Mouse (Mus musculus) stomach, embryonic 15.5 days (tissue): ENCODE data around the gene Epha5. TPM values are rescaled to one million over a fixed set of nuclear protein-coding genes. Genes with fewer than 3 reads are reported as not detected.

Source experiments
- ATAC-seq: fragments of 200-750 bp; cut with Nextera tagmentation; 2 replicates; pipeline ENCODE4 v1.8.0; 2017; ENCODE audit warnings: low read depth, moderate number of reproducible peaks, moderate TSS enrichment; ENCODE audit not compliant: insufficient read depth, low FRiP score
- H3K27ac ChIP-seq: fragments of 300-500 bp; sonication (generic); 2 replicates; pipeline ENCODE4 v1.5.1; 2015; ENCODE audit warnings: mild to moderate bottlenecking, inconsistent platforms
- H3K27me3 ChIP-seq: fragments of 300-500 bp; sonication (generic); replicated peaks from 2 replicates; pipeline ENCODE4 v1.6.1; 2015; ENCODE audit warnings: inconsistent platforms
- H3K36me3 ChIP-seq: fragments of 300-500 bp; sonication (generic); 2 replicates; pipeline ENCODE4 v1.6.1; 2015; ENCODE audit warnings: inconsistent platforms
- H3K4me1 ChIP-seq: fragments of 300-500 bp; sonication (generic); 2 replicates; pipeline ENCODE4 v1.6.1; 2015; ENCODE audit warnings: inconsistent platforms
- H3K4me2 ChIP-seq: fragments of 300-500 bp; sonication (generic); 2 replicates; pipeline ENCODE4 v1.6.1; 2015; ENCODE audit warnings: mild to moderate bottlenecking, inconsistent platforms
- H3K4me3 ChIP-seq: fragments of 300-500 bp; sonication (generic); replicated peaks from 2 replicates; pipeline ENCODE4 v1.5.1; 2015; ENCODE audit warnings: inconsistent platforms
- H3K9ac ChIP-seq: fragments of 300-500 bp; sonication (generic); 2 replicates; pipeline ENCODE4 v1.6.1; 2015; ENCODE audit warnings: inconsistent platforms
- H3K9me3 ChIP-seq: fragments of 300-500 bp; sonication (generic); 2 replicates; pipeline ENCODE4 v1.6.1; 2016; ENCODE audit warnings: inconsistent platforms
- WGBS: fragments of 180-500 bp; shearing (Covaris S2); methylation state at CpG from one replicate; pipeline ENCODE4 v1.1.7; 2015; 5-methylcytosine and 5-hydroxymethylcytosine counted together
- polyA plus RNA-seq: library from polyadenylated mRNA; unstranded; fragments of >200 nt; fragmentation: Nextera tagmentation; extraction: Ambion mirVana; gene quantifications from 2 replicates; pipeline ENCODE4 v1.2.1, GENCODE M21; 2015

The Epha5 gene
- polyA plus RNA-seq, 1 experiment from 2014 or later = 4.2 TPM

DNA sequence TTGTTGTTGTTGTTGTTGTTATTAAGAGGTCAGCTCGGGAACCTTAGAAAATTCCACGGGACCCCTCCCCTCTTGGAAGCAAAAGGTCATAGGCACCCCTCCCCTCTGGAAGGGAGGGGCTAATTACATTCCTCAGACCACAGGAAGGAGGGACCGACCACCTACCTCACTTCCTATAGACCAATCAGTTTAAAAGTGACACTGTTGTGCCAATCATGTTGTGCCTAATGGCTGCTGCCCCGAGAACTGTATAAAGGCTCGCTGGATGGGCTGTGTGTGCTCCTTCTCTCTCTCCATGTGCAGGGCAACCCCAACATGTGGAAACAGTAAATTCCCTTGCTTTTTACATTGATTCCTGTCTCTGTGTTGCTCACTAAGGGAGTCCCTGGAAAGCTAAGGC, 64.1 kb downstream of the Epha5 start:
- no peaks in the 10 kb centered on the region for H3K4me1 ChIP-seq
- H3K4me3 ChIP-seq = no peak overlapping the region
- no peaks in the 10 kb centered on the region for H3K27me3 ChIP-seq
- WGBS = 86% methylated on average over 5 of the region's 5 CpGs
- no peak overlapping the region for H3K27ac ChIP-seq
- no peak overlapping the region for H3K9ac ChIP-seq
- no peak for ATAC-seq
- no peaks in the 10 kb centered on the region for H3K36me3 ChIP-seq
- H3K9me3 ChIP-seq = no peaks in the 10 kb centered on the region
- no peak overlapping the region for H3K4me2 ChIP-seq

DNA sequence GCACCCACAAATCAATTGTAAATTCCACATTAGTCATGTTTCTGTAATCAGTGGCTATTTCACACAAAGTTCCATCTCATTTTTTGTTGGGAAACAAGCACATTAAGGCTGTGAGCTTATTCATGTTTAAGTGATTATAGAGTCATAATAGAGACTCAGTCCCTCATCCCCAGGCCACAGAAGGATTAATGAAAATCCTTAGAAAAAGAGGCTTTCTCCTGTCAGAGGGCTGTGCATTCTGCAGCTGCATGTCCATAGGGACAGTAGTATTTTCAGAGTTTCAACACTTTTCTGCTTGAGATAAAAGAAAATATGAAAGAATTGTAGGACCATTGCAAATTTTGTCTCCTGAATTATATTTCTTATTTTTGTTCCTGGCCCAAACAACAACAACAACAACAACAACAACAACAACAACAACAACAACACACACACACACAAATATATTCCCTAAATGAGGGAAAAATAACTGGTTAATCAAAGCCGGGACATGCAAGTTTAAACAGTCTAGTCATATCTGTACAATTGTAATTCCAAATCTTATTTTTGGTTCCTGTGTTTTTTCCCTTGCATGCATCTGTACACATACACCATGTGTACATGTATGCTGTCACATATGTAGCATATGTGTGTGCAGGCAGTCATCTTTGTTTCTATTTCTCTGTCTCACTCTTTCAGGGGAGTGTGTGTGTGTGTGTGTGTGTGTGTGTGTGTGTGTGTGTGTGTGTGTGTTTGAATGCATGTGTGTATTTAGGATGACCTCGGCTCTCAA, 70.3 kb downstream of the Epha5 start:
- Histone ChIP-seq H3K9me3 (no peaks in the 10 kb centered on the region), H3K4me2 (no peak overlapping the region), H3K27ac (no peak overlapping the region), H3K36me3 (no peaks in the 10 kb centered on the region), H3K4me1 (no peaks in the 10 kb centered on the region), H3K27me3 (no peaks in the 10 kb centered on the region), H3K9ac (no peak overlapping the region), H3K4me3 (no peak overlapping the region)
- ATAC-seq = no peak
- 77% methylated on average over 2 of the region's 2 CpGs for WGBS

DNA sequence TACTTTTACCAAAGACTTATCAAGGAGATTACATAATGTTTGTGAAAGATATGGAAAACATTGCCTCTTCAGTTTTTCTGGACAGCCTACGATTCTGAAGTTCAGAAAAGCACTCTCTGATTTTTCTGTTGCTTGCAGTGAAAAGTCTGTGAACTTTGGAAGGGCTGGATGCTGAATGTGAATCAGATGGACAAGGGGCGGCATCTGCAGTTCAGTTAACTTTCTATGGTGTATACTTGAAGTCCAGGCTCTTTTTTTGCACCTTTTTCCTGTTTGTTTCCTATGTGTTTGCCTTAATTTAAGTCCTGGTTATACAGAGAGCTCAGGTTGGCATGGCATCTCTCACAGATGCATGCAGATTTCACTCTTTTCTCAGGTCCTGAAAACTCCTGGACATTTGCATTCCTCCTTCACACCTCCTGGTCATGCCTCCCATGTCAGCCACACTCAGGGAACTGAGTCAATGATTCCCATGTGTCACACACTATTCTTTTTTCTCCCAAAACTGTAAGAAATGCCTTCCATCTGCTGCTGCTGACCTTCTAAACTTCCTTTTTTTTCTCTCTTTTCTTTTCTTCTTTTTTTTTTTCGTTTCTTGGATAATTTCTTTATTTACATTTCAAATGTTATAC, 81.2 kb downstream of the Epha5 start:
- ATAC-seq = no peak

DNA sequence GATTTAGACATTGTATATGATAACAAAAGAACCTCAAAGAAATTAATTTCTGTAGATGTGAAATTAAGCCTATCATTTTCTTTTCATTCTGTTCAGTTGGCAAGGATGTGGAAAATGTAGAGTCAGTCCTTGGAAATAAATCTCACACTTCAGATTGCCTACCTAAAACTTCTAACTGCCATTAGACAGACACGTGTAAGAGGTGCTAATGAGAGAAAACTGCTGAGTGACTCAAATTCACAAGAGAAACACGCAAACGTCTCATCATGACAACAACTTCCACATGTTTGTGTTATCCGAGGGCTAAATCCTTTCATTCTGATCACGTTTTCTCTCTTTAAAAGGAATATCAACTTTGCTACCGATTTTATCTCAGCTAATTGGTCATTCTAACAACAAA, 82.7 kb downstream of the Epha5 start:
- WGBS = 72% methylated on average over 6 of the region's 6 CpGs
- no peak overlapping the region for H3K4me3 ChIP-seq
- H3K27ac ChIP-seq = no peak overlapping the region
- no peak for ATAC-seq
- no peak overlapping the region for H3K4me2 ChIP-seq
- no peaks in the 10 kb centered on the region for H3K36me3 ChIP-seq
- H3K9ac ChIP-seq = no peak overlapping the region
- H3K27me3 ChIP-seq = no peaks in the 10 kb centered on the region
- H3K4me1 ChIP-seq = no peaks in the 10 kb centered on the region
- H3K9me3 ChIP-seq = no peaks in the 10 kb centered on the region

More for the DNA sequence above, 81.2 kb downstream of the Epha5 start:
- H3K36me3 ChIP-seq = no peaks in the 10 kb centered on the region
- no peaks in the 10 kb centered on the region for H3K27me3 ChIP-seq
- WGBS = 57% methylated on average over 3 of the region's 3 CpGs
- H3K4me3 ChIP-seq = no peak overlapping the region
- H3K9ac ChIP-seq = no peak overlapping the region
- no peaks in the 10 kb centered on the region for H3K4me1 ChIP-seq
- H3K4me2 ChIP-seq = no peak overlapping the region
- H3K27ac ChIP-seq = no peak overlapping the region
- no peaks in the 10 kb centered on the region for H3K9me3 ChIP-seq

DNA sequence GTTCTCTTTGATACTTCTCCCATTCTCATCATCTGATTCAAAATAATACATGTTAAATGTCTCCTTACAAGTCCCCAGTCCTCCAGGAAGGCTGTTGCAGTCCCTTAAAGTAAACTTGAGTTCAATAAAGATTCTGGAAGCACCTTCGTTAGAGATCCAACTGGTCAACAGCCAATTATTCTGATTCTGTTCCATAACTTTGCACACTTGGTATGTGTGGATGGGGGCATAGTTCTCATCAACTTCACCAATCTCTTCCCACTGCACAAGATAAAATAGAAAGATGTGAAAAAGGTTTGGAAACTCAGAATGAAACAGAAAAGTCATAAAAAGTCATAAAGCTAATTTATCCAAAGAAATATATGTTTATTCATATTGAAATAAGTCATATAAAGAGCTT, 85.6 kb downstream of the Epha5 start:
- no peaks in the 10 kb centered on the region for H3K36me3 ChIP-seq
- H3K9ac ChIP-seq = no peak overlapping the region
- H3K27ac ChIP-seq = no peak overlapping the region
- no peak overlapping the region for H3K4me2 ChIP-seq
- WGBS = 77% methylated on average over 1 of the region's 1 CpGs
- no peaks in the 10 kb centered on the region for H3K9me3 ChIP-seq
- H3K4me1 ChIP-seq = no peaks in the 10 kb centered on the region
- ATAC-seq = no peak
- H3K4me3 ChIP-seq = no peak overlapping the region
- H3K27me3 ChIP-seq = no peaks in the 10 kb centered on the region

DNA sequence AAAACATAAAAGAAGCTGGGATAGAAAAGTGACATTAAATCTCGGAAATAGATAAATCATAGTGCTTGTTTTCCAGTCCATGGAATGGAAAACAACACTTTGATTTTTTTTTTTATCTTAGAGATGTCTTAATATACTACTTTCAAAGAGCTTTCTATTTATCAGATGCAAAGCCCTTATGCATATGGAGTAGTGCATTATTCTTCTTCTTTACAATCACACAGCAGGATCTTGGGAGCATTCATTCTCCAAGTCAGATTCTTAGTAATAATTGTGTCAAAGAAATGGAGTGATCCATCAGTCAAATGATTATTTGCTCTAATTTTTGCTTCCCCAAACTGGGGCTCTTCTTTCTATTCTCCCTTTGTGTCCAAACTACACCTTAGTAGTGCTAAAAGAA, 96.6 kb downstream of the Epha5 start:
- WGBS = 75% methylated on average over 1 of the region's 1 CpGs
- Histone ChIP-seq H3K27me3 (no peaks in the 10 kb centered on the region), H3K9me3 (no peaks in the 10 kb centered on the region), H3K4me3 (no peak overlapping the region), H3K4me2 (no peak overlapping the region), H3K4me1 (no peaks in the 10 kb centered on the region), H3K27ac (no peak overlapping the region), H3K36me3 (no peaks in the 10 kb centered on the region), H3K9ac (no peak overlapping the region)
- ATAC-seq = no peak

DNA sequence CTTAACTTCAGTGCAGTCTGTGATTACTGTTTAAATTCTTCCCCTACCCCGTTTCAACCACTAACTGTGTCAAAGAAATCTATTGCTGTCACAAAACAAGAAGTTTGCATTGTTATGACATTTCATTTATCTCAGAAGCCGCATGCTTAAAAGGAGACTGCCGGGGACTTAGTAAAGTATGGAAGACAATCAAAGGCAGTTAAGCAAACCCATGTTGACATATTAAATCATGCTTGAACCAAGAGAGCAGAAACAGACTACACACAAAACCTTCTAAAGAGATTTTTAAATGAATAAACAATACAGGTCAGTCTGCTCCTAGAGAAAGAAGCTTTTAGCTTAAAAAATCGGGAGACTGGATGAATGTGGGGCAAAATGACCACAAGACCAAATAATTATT, 97.0 kb downstream of the Epha5 start:
- no peaks in the 10 kb centered on the region for H3K27me3 ChIP-seq
- 18% methylated on average over 4 of the region's 4 CpGs for WGBS
- ATAC-seq = no peak
- no peak overlapping the region for H3K4me2 ChIP-seq
- no peaks in the 10 kb centered on the region for H3K36me3 ChIP-seq
- H3K4me3 ChIP-seq = no peak overlapping the region
- H3K27ac ChIP-seq = no peak overlapping the region
- no peaks in the 10 kb centered on the region for H3K9me3 ChIP-seq
- no peaks in the 10 kb centered on the region for H3K4me1 ChIP-seq
- H3K9ac ChIP-seq = no peak overlapping the region

DNA sequence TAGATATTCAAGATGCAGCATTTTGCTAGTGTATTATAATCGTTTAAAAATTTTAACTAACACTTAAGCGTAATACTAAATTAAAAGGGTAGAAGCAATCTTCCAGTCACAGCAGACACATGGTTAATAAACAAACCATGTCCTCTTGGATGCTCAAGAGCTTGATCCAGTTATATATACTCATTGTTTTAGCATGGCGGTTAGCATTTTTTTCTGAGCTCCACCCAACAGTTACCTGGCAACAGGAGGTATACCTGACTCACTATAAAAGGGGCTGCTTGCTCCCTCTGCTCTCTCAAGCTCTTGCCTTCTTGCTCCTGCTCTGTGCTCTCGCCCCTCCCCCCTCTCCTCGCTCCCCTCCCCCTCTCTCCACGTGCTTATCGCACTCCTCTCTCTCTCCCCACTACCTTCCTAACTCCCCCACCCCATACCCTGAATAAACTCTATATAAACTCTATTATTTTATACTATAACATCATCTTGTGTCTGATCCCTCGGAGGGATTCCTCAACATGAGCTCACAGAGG, 98.3 kb downstream of the Epha5 start:
- Histone ChIP-seq H3K4me2 (no peak overlapping the region), H3K27me3 (no peaks in the 10 kb centered on the region), H3K9ac (no peak overlapping the region), H3K27ac (no peak overlapping the region), H3K4me3 (no peak overlapping the region), H3K36me3 (no peaks in the 10 kb centered on the region), H3K9me3 (no peaks in the 10 kb centered on the region), H3K4me1 (no peaks in the 10 kb centered on the region)
- WGBS = 42% methylated on average over 8 of the region's 8 CpGs
- no peak for ATAC-seq

DNA sequence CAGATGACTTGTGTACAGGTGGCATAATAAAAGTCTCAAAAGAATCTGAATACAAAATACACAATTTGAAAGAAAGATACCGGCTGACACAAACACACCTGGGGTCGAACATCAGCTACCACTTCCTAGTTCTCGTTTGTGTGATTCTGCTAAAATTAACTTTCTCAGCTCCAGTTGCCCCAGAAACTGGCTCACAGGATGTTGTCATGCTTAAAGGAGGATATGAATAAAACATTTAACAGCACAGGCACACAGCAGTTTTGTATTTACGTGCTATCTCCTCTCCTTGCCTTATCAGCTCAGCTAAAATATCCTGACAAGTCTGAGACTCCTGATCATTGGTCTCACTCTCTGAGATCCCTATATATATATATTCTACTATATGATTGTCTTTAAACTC, 99.3 kb downstream of the Epha5 start:
- no peaks in the 10 kb centered on the region for H3K36me3 ChIP-seq
- H3K9me3 ChIP-seq = no peaks in the 10 kb centered on the region
- H3K4me1 ChIP-seq = no peaks in the 10 kb centered on the region
- H3K4me2 ChIP-seq = no peak overlapping the region
- H3K27me3 ChIP-seq = no peaks in the 10 kb centered on the region
- H3K9ac ChIP-seq = no peak overlapping the region
- WGBS = 81% methylated on average over 4 of the region's 4 CpGs
- no peak overlapping the region for H3K27ac ChIP-seq
- no peak for ATAC-seq
- no peak overlapping the region for H3K4me3 ChIP-seq

DNA sequence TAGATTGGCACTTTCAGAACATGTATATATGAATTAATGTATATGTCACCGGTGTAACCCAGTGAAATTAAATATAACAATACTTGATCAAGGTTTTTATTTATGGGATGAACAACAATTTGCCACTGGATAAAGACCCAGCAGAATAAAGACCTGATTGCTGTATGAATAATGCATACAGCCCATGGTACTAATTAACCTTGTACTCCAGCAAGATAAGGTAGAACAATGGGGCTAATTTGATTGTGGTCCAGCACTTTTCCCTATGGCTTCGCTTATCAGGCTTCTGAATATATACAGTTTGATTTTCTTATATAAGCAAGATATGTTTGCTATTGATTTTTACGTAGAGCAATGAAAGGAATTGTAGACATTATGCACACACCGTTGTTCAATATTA, 103.6 kb downstream of the Epha5 start:
- no peaks in the 10 kb centered on the region for H3K36me3 ChIP-seq
- H3K4me3 ChIP-seq = no peak overlapping the region
- H3K27me3 ChIP-seq = no peaks in the 10 kb centered on the region
- no peak overlapping the region for H3K27ac ChIP-seq
- no peak for ATAC-seq
- H3K4me2 ChIP-seq = no peak overlapping the region
- 80% methylated on average over 4 of the region's 4 CpGs for WGBS
- no peak overlapping the region for H3K9ac ChIP-seq
- H3K4me1 ChIP-seq = no peaks in the 10 kb centered on the region
- H3K9me3 ChIP-seq = no peaks in the 10 kb centered on the region

DNA sequence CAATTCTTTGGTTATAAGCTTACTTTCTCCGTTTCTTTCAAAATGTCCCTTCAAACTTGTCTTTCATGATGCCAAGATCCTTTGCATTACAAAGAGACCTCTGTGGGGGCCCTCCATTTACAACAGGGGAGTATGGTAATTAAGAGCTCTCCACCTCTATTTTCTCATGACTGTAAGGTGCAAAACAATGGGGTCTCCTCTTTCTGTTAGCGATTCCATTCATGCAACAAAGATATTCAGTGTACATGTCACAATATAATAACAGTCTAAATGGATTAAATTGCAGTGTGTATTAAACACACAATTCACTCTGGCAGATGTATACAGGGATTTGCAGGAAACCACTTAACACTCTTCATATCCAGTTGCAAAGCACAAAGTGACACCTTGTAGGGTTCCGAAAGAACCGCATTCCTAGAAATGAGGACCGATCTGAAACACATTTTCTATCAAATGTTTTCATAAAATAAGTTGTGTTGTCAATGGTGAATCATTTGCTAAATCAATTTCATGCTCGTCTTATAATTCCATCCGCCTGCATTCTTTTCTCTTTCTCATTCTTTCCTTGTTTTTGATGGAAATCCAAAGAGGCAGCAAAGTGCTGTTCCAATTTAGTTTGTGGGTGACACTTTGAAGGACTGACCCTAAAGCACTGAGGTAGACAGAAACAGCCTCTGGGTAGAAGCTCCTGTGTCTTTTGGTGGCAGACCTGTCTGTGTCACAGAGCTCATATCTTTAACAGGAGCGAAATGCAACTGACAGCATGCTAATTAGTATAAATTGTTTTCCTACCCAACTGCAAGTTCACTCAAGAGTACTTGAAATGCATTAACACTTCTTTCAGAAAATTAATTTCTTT, 118.1 kb downstream of the Epha5 start:
- WGBS = 49% methylated on average over 8 of the region's 8 CpGs
- no peak overlapping the region for H3K4me3 ChIP-seq
- H3K36me3 ChIP-seq = no peaks in the 10 kb centered on the region
- H3K4me1 ChIP-seq = no peaks in the 10 kb centered on the region
- H3K27ac ChIP-seq = no peak overlapping the region
- H3K9me3 ChIP-seq = no peaks in the 10 kb centered on the region
- no peak for ATAC-seq
- H3K9ac ChIP-seq = no peak overlapping the region
- H3K4me2 ChIP-seq = no peak overlapping the region
- no peaks in the 10 kb centered on the region for H3K27me3 ChIP-seq

DNA sequence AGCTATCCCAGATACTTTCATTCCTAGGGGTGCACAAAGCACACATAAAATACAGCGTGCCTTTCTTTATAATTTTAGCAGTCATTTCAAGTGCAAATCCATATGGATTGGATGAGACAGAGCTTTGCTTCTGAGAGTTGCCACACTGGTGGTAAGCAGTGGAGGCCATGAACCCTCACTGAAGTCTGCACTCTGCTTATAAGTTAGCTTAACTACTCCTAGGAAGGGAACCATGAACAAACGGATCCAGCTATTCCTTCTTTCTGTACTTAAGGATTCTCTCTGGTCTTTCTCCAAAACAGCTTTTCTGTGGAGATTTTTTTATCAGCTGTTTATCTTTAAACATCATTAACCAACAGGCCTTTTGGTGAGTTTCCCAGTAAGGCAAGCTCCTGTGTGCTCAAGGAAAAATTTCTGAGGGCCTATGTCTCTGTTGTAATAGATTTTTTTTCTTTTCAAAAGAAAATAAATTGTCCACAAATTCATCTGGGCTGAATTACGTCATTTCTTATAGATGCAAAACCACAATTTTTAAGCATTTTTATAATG, 127.7 kb downstream of the Epha5 start:
- Histone ChIP-seq H3K4me3 (no peak overlapping the region), H3K36me3 (no peaks in the 10 kb centered on the region), H3K4me1 (no peaks in the 10 kb centered on the region), H3K27ac (no peak overlapping the region), H3K9ac (no peak overlapping the region), H3K27me3 (no peaks in the 10 kb centered on the region), H3K4me2 (no peak overlapping the region), H3K9me3 (no peaks in the 10 kb centered on the region)
- ATAC-seq = no peak
- WGBS = 55% methylated on average over 3 of the region's 3 CpGs
